Mouse (Mus musculus): ENCODE data around the gene Gm49027.
A peak's percentile ranks its signal among the peaks of the same experiment; 100 is the strongest.

The Gm49027 gene

DNA sequence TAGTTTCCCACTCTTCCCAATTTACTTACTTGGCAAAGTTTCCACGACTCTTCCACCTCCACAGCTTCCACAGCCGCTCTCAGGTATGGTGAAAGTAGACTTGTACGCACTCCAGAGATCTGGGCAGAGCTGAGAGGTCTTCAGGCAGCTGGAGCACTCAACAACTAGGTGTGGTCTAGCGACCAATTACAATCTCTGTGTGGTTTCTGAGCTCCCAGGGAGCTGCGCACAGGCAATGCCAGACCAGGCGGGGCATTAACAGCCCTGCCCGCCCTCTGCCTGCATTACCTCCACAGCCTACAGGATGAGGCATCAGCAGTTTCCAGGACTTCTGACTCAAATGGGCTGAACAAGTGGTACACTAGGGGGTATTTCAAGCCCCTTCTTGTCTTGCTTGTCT is at the start of gene Gm49027:
Gene Gm49027, minus strand, starts transcription at position 208 of the 400 bp plus-strand sequence.
- peaks cover 40% of the 10 kb centered on the region for H3K4me1 ChIP-seq (replicated peaks; ENCODE audit: low read depth, low read length)
- peaks cover 36% of the 10 kb centered on the region for H3K36me3 ChIP-seq (ENCODE audit: insufficient read depth, low read length)
- H3K9me3 ChIP-seq (ENCODE audit: low read length) = no peaks in the 10 kb centered on the region
- H3K27me3 ChIP-seq (ENCODE audit: insufficient read depth, low read length) = peaks cover 12% of the 10 kb centered on the region
- TF ChIP-seq CTCF (conservative IDR thresholded peaks at IDR 0.05; ENCODE audit: low read length) = no peak
- TF ChIP-seq NANOG (IDR thresholded peaks at IDR 0.05; ENCODE audit: borderline replicate concordance, low read length) = no peak
- no peak for TF ChIP-seq POU5F1 (IDR thresholded peaks at IDR 0.05; ENCODE audit: borderline replicate concordance, low read length)
- H3K4me3 ChIP-seq (replicated peaks; ENCODE audit: low read length) = peak within 1 kb of the TSS; percentile 93

DNA sequence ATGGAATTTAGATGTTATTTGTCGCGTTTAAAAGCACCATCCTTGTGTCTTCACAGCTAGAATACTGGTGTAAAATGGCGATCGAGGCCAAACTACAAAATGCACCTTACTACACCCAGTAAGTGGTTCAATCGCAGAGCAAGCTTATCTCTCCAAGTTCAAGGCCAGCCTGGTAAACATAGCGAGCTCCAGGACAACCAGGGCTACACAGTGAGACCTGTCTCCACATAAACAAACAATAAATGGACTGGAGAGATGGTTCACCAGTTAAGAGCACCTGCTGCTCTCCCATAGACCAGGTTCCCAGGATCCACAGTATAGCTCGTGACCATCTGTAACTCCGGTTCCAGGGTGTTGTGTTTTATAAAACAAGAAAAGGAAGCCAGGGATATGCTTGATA is 48.1 kb upstream of the Gm49027 start:
- H3K27me3 ChIP-seq (ENCODE audit: insufficient read depth, low read length) = no peaks in the 10 kb centered on the region; the same call in 1 of the 2 replicates
- H3K36me3 ChIP-seq (ENCODE audit: insufficient read depth, low read length) = peaks cover 25% of the 10 kb centered on the region
- H3K4me1 ChIP-seq (replicated peaks; ENCODE audit: low read depth, low read length) = peaks cover 15% of the 10 kb centered on the region
- H3K4me3 ChIP-seq (replicated peaks; ENCODE audit: low read length) = peak overlapping the region; percentile 98; the same call in 1 of the 2 replicates
- no peaks in the 10 kb centered on the region for H3K9me3 ChIP-seq (ENCODE audit: low read length)
- TF ChIP-seq POU5F1 (IDR thresholded peaks at IDR 0.05; ENCODE audit: borderline replicate concordance, low read length) = no peak
- TF ChIP-seq CTCF (conservative IDR thresholded peaks at IDR 0.05; ENCODE audit: low read length) = no peak
- no peak for TF ChIP-seq NANOG (IDR thresholded peaks at IDR 0.05; ENCODE audit: borderline replicate concordance, low read length)

DNA sequence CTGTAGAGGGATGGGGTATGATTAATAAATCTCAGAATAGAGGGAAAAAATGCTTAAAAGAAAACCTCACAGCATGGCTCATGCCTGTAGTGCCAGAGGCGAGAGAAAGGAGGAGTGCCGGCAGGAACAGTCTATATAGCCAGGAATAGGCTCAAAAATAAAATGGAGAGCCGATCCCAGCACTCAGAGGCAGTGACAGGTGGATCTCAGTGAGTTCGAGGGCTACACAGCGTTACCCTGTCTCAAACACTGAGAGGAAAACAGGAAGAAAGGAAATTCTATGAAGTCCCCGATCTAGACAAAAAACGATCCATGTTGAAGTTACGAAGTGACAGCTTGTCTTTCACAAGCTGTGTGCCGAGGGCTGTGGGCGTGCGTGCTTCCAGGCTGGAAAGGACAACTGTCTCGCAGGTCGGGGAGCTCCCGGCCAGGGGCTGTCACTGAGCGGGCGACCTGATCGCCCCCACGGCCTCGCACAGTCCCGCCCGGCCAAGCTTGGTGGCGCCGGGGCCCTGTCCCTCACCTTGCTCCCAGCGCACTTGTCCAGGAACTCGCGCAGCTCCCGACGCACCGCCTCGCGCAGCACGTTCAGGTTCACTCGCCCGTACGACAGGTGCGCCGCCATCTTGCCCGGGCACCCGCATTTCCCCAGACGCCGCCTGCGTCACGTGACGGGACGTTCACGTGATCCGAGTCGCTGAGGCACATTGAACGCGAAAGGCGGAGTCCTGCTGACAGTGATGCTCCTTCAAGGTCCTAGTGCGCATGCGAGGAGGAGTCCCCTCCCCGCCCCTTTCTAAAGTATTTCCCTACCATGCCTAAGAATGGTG is 47.3 kb upstream of the Gm49027 start, which contains the start of gene Vps33a:
Gene Vps33a, minus strand, starts transcription at position 682 of the 830 bp plus-strand sequence.
- TF ChIP-seq NANOG (IDR thresholded peaks at IDR 0.05; ENCODE audit: borderline replicate concordance, low read length) (no peak), CTCF (conservative IDR thresholded peaks at IDR 0.05; ENCODE audit: low read length) (no peak), POU5F1 (IDR thresholded peaks at IDR 0.05; ENCODE audit: borderline replicate concordance, low read length) (no peak)

DNA sequence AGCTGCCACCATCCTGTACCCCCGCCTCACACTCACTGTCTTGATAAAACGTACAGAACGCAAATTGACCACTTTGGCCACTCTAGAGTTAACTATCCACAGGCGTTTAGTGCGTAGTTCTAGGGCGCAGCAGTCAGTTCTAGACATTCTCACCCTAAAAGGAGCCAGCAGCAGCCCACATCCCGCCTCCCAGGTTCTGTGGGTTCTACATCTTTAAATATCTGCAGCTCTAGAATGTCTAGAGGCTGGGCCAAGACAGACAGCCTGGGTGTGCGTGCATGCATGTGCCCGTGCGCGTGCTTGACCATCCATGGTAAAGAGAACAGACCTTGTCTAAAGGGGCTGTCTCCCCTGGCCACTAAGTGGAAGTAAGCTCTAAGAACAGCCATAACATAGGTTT is 35.8 kb upstream of the Gm49027 start:
- Histone ChIP-seq H3K27me3 (ENCODE audit: insufficient read depth, low read length) (no peaks in the 10 kb centered on the region), H3K9me3 (ENCODE audit: low read length) (no peaks in the 10 kb centered on the region), H3K4me1 (replicated peaks; ENCODE audit: low read depth, low read length) (peaks cover 12% of the 10 kb centered on the region), H3K36me3 (ENCODE audit: insufficient read depth, low read length) (peaks cover 85% of the 10 kb centered on the region), H3K4me3 (replicated peaks; ENCODE audit: low read length) (no peak overlapping the region)
- no peak for TF ChIP-seq NANOG (IDR thresholded peaks at IDR 0.05; ENCODE audit: borderline replicate concordance, low read length)
- no peak for TF ChIP-seq POU5F1 (IDR thresholded peaks at IDR 0.05; ENCODE audit: borderline replicate concordance, low read length)
- no peak for TF ChIP-seq CTCF (conservative IDR thresholded peaks at IDR 0.05; ENCODE audit: low read length)

More for the DNA sequence above, 47.3 kb upstream of the Gm49027 start, which contains the start of gene Vps33a:
- Histone ChIP-seq H3K36me3 (ENCODE audit: insufficient read depth, low read length) (peaks cover 29% of the 10 kb centered on the region), H3K9me3 (ENCODE audit: low read length) (no peaks in the 10 kb centered on the region), H3K4me1 (replicated peaks; ENCODE audit: low read depth, low read length) (peaks cover 15% of the 10 kb centered on the region), H3K27me3 (ENCODE audit: insufficient read depth, low read length) (no peaks in the 10 kb centered on the region), H3K4me3 (replicated peaks; ENCODE audit: low read length) (peak within 1 kb of the TSS; percentile 98)

DNA sequence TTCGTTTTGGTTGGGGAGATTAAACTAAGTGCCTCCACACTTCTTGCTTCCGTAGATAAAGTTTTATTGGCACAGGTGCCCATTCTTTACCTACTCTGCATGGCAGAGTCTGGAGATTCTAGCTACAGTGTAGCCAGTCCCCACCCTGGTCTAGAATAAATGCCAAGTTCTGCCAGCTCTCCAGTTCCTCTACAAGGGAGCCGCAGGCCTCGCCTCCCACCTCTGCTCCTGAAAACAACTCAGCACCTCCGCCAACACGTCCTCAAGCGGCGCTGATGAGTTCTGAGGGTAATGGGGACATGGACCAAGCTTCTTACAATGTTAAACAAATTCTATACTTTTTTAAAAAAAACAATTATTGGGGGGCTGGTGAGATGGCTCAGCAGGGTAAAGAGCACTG is 34.3 kb upstream of the Gm49027 start:
- peaks cover 79% of the 10 kb centered on the region for H3K36me3 ChIP-seq (ENCODE audit: insufficient read depth, low read length)
- H3K4me1 ChIP-seq (replicated peaks; ENCODE audit: low read depth, low read length) = peaks cover 12% of the 10 kb centered on the region
- TF ChIP-seq NANOG (IDR thresholded peaks at IDR 0.05; ENCODE audit: borderline replicate concordance, low read length) (no peak), POU5F1 (IDR thresholded peaks at IDR 0.05; ENCODE audit: borderline replicate concordance, low read length) (no peak), CTCF (conservative IDR thresholded peaks at IDR 0.05; ENCODE audit: low read length) (no peak)
- no peaks in the 10 kb centered on the region for H3K27me3 ChIP-seq (ENCODE audit: insufficient read depth, low read length)
- no peaks in the 10 kb centered on the region for H3K9me3 ChIP-seq (ENCODE audit: low read length)
- no peak overlapping the region for H3K4me3 ChIP-seq (replicated peaks; ENCODE audit: low read length)

DNA sequence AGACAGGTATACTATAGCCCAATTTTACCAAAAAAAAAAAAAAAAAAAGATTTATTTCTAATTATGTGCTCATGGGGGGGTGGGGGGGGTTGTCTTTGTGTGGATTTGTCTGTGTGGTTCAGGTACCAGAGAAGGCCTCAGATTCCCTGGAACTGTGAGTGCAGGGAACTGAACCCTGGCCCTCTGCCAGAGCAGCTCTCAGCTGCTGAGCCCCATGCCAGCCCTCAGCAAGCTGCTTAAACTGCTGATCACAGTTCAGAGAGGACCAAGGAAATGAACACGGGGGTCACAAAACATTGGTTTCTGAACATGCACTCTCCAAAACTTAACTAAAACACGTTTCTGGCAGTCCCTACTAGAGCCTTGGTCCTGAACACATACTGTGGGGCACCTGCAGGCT is 31.2 kb upstream of the Gm49027 start:
- peaks cover 55% of the 10 kb centered on the region for H3K36me3 ChIP-seq (ENCODE audit: insufficient read depth, low read length)
- TF ChIP-seq POU5F1 (IDR thresholded peaks at IDR 0.05; ENCODE audit: borderline replicate concordance, low read length) (no peak), NANOG (IDR thresholded peaks at IDR 0.05; ENCODE audit: borderline replicate concordance, low read length) (no peak), CTCF (conservative IDR thresholded peaks at IDR 0.05; ENCODE audit: low read length) (no peak)
- H3K9me3 ChIP-seq (ENCODE audit: low read length) = no peaks in the 10 kb centered on the region
- H3K27me3 ChIP-seq (ENCODE audit: insufficient read depth, low read length) = no peaks in the 10 kb centered on the region
- H3K4me1 ChIP-seq (replicated peaks; ENCODE audit: low read depth, low read length) = peaks cover 8% of the 10 kb centered on the region
- no peak overlapping the region for H3K4me3 ChIP-seq (replicated peaks; ENCODE audit: low read length)

DNA sequence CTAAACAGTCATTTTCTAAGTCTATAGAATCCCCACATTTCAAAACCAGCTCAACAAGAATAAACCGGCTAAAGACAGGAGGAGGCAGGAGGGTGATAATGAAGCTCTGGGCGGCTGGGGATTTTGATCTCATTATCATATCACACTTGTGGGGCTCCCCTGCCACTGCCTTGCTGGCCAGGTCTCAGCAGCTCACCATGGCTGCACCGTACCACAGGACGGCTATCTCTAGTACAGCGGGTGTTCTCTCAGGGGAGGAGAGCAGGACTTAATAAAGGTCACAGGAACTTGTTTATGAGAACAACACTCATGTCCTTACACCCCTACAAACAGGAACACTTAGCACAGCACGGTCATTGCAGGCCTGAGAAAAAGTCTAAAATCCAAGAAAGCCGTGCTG is 30.4 kb upstream of the Gm49027 start:
- H3K36me3 ChIP-seq (ENCODE audit: insufficient read depth, low read length) = peaks cover 55% of the 10 kb centered on the region
- no peaks in the 10 kb centered on the region for H3K9me3 ChIP-seq (ENCODE audit: low read length)
- no peaks in the 10 kb centered on the region for H3K27me3 ChIP-seq (ENCODE audit: insufficient read depth, low read length)
- peaks cover under 1% of the 10 kb centered on the region; the same call in 1 of the 2 replicates for H3K4me1 ChIP-seq (replicated peaks; ENCODE audit: low read depth, low read length)
- H3K4me3 ChIP-seq (replicated peaks; ENCODE audit: low read length) = no peak overlapping the region
- TF ChIP-seq CTCF (conservative IDR thresholded peaks at IDR 0.05; ENCODE audit: low read length) = no peak
- TF ChIP-seq NANOG (IDR thresholded peaks at IDR 0.05; ENCODE audit: borderline replicate concordance, low read length) = no peak
- no peak for TF ChIP-seq POU5F1 (IDR thresholded peaks at IDR 0.05; ENCODE audit: borderline replicate concordance, low read length)

DNA sequence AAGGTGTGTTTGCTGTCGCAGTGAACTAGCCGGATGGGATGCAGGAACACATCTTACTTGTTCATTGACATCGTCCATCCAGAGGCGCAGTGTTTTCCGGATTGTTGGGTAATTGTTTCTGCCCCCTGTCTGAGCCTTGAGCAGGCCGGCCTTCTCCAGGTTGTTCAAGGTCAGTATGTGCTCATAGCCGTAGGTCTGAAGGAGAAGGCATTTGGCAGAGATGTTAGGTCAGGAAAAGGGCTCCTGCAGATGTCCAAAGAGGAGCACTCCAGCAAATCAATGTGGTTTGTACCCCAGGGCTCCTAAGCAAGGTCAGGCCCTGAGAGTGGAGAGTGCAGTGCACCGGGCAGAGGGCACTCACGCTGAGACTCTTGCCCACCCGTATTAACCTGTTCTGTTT is 8.5 kb upstream of the Gm49027 start:
- Histone ChIP-seq H3K4me1 (replicated peaks; ENCODE audit: low read depth, low read length) (0 out of 2 replicates have a peak, but pooled peaks cover under 1% of the 10 kb centered on the region), H3K4me3 (replicated peaks; ENCODE audit: low read length) (no peak overlapping the region), H3K9me3 (ENCODE audit: low read length) (no peaks in the 10 kb centered on the region), H3K27me3 (ENCODE audit: insufficient read depth, low read length) (no peaks in the 10 kb centered on the region), H3K36me3 (ENCODE audit: insufficient read depth, low read length) (peaks cover 87% of the 10 kb centered on the region)
- no peak for TF ChIP-seq POU5F1 (IDR thresholded peaks at IDR 0.05; ENCODE audit: borderline replicate concordance, low read length)
- TF ChIP-seq NANOG (IDR thresholded peaks at IDR 0.05; ENCODE audit: borderline replicate concordance, low read length) = no peak
- TF ChIP-seq CTCF (conservative IDR thresholded peaks at IDR 0.05; ENCODE audit: low read length) = no peak
